Mouse (Mus musculus) myocyte (in vitro differentiated cells): ENCODE measurements at regions not wholly inside any gene's neighbourhood (a gene's known extent, or its start where the extent isn't known, plus 50 kb on each side); places are given as distances from the start of the nearest gene placed in this dataset.

Source experiments
- H3K27me3 ChIP-seq: one replicate; pipeline ENCODE4 v1.6.1; 2011; ENCODE audit not compliant: control insufficient read depth, insufficient read depth, insufficient read length
- H3K36me3 ChIP-seq: one replicate; pipeline ENCODE4 v1.6.1; 2011; ENCODE audit not compliant: control insufficient read depth, insufficient read depth
- H3K4me2 ChIP-seq: one replicate; pipeline ENCODE4 v1.6.1; 2011; ENCODE audit warnings: low read depth, control low read depth
- H3K4me3 ChIP-seq: one replicate; pipeline ENCODE4 v1.5.1; 2011; ENCODE audit warnings: mild to moderate bottlenecking, control low read depth, moderate library complexity
- H3K79me2 ChIP-seq: one replicate; pipeline ENCODE4 v1.6.1; 2011; ENCODE audit not compliant: control insufficient read depth, insufficient read depth
- H3ac ChIP-seq: one replicate; pipeline ENCODE4 v1.6.1; 2011; ENCODE audit not compliant: control insufficient read depth, insufficient read length
- CEBPB ChIP-seq: IDR thresholded peaks from 2 replicates; pipeline ENCODE4 v1.6.1; 2011; ENCODE audit warnings: mild to moderate bottlenecking, moderate library complexity; ENCODE audit not compliant: poor library complexity, insufficient read depth, severe bottlenecking
- E2F4 ChIP-seq: IDR thresholded peaks from one replicate; pipeline ENCODE4 v1.6.1; 2011; ENCODE audit warnings: mild to moderate bottlenecking, control low read depth, moderate library complexity; ENCODE audit not compliant: insufficient read depth
- MAX ChIP-seq: IDR thresholded peaks from one replicate; pipeline ENCODE4 v1.6.1; 2011; ENCODE audit warnings: low read depth, mild to moderate bottlenecking, control low read depth
- MYOD1 ChIP-seq, 3 experiments: IDR thresholded peaks; one replicate each; pipeline ENCODE4 v1.6.1; 2011; ENCODE audit warnings: control low read depth in 2 of 3, low read depth in 2 of 3, mild to moderate bottlenecking in 2 of 3, moderate library complexity in 1 of 3; ENCODE audit not compliant: insufficient read length in 2 of 3, control insufficient read depth in 1 of 3
- MYOG ChIP-seq, 3 experiments: IDR thresholded peaks; one replicate each; pipeline ENCODE4 v1.6.1; 2011; ENCODE audit warnings: control low read depth in 2 of 3, low read depth in 2 of 3, mild to moderate bottlenecking in 2 of 3; ENCODE audit not compliant: insufficient read length in 2 of 3, control insufficient read depth in 1 of 3, insufficient read depth in 1 of 3
- POLR2A ChIP-seq: IDR thresholded peaks from one replicate; pipeline ENCODE4 v1.6.1; 2011; ENCODE audit warnings: low read depth, mild to moderate bottlenecking, control low read depth, moderate library complexity; ENCODE audit not compliant: insufficient read length
- POLR2AphosphoS2 ChIP-seq: IDR thresholded peaks from one replicate; pipeline ENCODE4 v1.6.1; 2011; ENCODE audit warnings: low read depth, control low read depth; ENCODE audit not compliant: insufficient read length
- REST ChIP-seq: IDR thresholded peaks from one replicate; pipeline ENCODE4 v1.6.1; 2011; ENCODE audit warnings: mild to moderate bottlenecking, control low read depth, moderate library complexity; ENCODE audit not compliant: insufficient read depth, insufficient read length
- SRF ChIP-seq: IDR thresholded peaks from one replicate; pipeline ENCODE4 v1.6.1; 2011; ENCODE audit warnings: low read depth; ENCODE audit not compliant: control insufficient read depth, insufficient read length
- TCF12 ChIP-seq: IDR thresholded peaks from one replicate; pipeline ENCODE4 v1.6.1; 2011; ENCODE audit warnings: mild to moderate bottlenecking, control low read depth; ENCODE audit not compliant: poor library complexity, insufficient read depth, severe bottlenecking
- TCF3 ChIP-seq: IDR thresholded peaks from one replicate; pipeline ENCODE4 v1.6.1; 2011; ENCODE audit warnings: low read depth, control low read depth; ENCODE audit not compliant: insufficient read length
- USF1 ChIP-seq: IDR thresholded peaks from one replicate; pipeline ENCODE4 v1.6.1; 2011; ENCODE audit warnings: low read depth, mild to moderate bottlenecking, control low read depth, moderate library complexity

GRCm38 (mm10) chr11:51911481-51911880, 54.0 kb upstream of the Jade2 start:
- no peak overlapping the region for H3K4me2 ChIP-seq
- no peaks in the 10 kb centered on the region for H3K27me3 ChIP-seq
- no peak for TF ChIP-seq MAX
- TF ChIP-seq MYOD1 (IDR thresholded peaks at IDR 0.05; ENCODE audit: control insufficient read depth in 1 of 3, insufficient read length in 2 of 3, low read depth in 2 of 3) = peak in 2 of 3 experiments; percentile 72 to 87
- peak in 2 of 3 experiments; percentile 61 to 70 for TF ChIP-seq MYOG (IDR thresholded peaks at IDR 0.05; ENCODE audit: control insufficient read depth in 1 of 3, insufficient read depth in 1 of 3, insufficient read length in 2 of 3, low read depth in 2 of 3)
- peak; percentile 37; the same call in 1 of the 2 replicates for TF ChIP-seq CEBPB
- TF ChIP-seq TCF3 = peak; percentile 49
- TF ChIP-seq E2F4 = no peak
- TF ChIP-seq POLR2A = no peak
- TF ChIP-seq TCF12 = peak; percentile 69
- no peaks in the 10 kb centered on the region for H3K36me3 ChIP-seq
- no peak overlapping the region for H3K4me3 ChIP-seq
- no peak overlapping the region for H3ac ChIP-seq
- H3K79me2 ChIP-seq = no peaks in the 10 kb centered on the region

GRCm38 (mm10) chr11:51915656-51916032, 51.8 kb upstream of the Cdkn2aipnl start:
- no peaks in the 10 kb centered on the region for H3K36me3 ChIP-seq
- no peaks in the 10 kb centered on the region for H3K79me2 ChIP-seq
- peak overlapping the region; percentile 98 for H3K4me2 ChIP-seq
- H3ac ChIP-seq = no peak overlapping the region
- peak overlapping the region; percentile 15 for H3K4me3 ChIP-seq
- H3K27me3 ChIP-seq = no peaks in the 10 kb centered on the region
- TF ChIP-seq MYOG (IDR thresholded peaks at IDR 0.05; ENCODE audit: control insufficient read depth in 1 of 3, insufficient read depth in 1 of 3, insufficient read length in 2 of 3, low read depth in 2 of 3) = no peak
- no peak for TF ChIP-seq USF1
- no peak for TF ChIP-seq MAX
- no peak for TF ChIP-seq E2F4
- TF ChIP-seq SRF = no peak
- TF ChIP-seq REST = no peak
- no peak for TF ChIP-seq POLR2AphosphoS2
- no peak for TF ChIP-seq MYOD1 (IDR thresholded peaks at IDR 0.05; ENCODE audit: control insufficient read depth in 1 of 3, insufficient read length in 2 of 3, low read depth in 2 of 3)

GRCm38 (mm10) chr11:51916033-51916929, 51.2 kb upstream of the Cdkn2aipnl start:
- Histone ChIP-seq H3K27me3 (no peaks in the 10 kb centered on the region), H3K79me2 (no peaks in the 10 kb centered on the region), H3K4me2 (peak overlapping the region; percentile 98), H3K36me3 (no peaks in the 10 kb centered on the region), H3ac (no peak overlapping the region), H3K4me3 (peak overlapping the region; percentile 15)
- peak in 2 of 3 experiments; percentile 47 to 89 for TF ChIP-seq MYOG (IDR thresholded peaks at IDR 0.05; ENCODE audit: control insufficient read depth in 1 of 3, insufficient read depth in 1 of 3, insufficient read length in 2 of 3, low read depth in 2 of 3)
- TF ChIP-seq REST = no peak
- TF ChIP-seq SRF = no peak
- TF ChIP-seq TCF3 = no peak
- no peak for TF ChIP-seq CEBPB
- no peak for TF ChIP-seq MAX
- peak; percentile 31 for TF ChIP-seq POLR2A
- peak in 2 of 3 experiments; percentile 50 to 91 for TF ChIP-seq MYOD1 (IDR thresholded peaks at IDR 0.05; ENCODE audit: control insufficient read depth in 1 of 3, insufficient read length in 2 of 3, low read depth in 2 of 3)
- TF ChIP-seq POLR2AphosphoS2 = no peak
- peak; percentile 55 for TF ChIP-seq TCF12
